Comparison of ENCODE assay signal across 22 mouse cellular contexts in the genomic region with DNA sequence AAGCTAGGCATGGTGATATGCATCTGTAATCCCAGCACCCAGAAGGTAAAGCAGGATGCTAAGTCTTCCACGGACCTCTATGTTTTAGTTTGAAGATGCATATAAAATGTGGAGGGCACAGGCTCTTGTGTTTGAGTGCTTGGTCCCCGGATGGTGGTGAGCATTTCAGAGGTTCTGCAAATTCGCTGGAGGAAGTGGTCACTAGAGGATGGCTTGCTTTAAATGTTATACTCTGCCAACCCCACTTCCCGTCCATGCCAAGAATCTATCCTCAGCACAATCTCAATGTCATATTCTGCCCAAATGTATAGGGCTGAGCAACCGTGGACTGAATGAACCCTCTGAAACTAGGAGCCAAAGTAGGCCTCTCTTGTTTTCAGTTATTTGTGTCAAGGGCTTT. TPM values are rescaled to one million over a fixed set of nuclear protein-coding genes. Genes with fewer than 3 reads are reported as not detected.
A peak's percentile ranks its signal among the peaks of the same experiment; 100 is the strongest.
DNase-seq lines count a peak whose midpoint lies in the region; ATAC-seq and TF ChIP-seq lines count a peak whose summit lies in the region.
"Had no signal": no experiment of that assay in that cellular context is flagged by ENCODE, and none has a peak within 500 bp of the region (broad histone marks: within the 10 kb centered on the region; RNA-seq: fewer than 3 reads in every experiment).

No protein-coding gene starts in this region.

- H3K4me3 ChIP-seq in forebrain, embryonic 13.5 days, result no peak overlapping the region
- H3K4me3 ChIP-seq in forebrain, embryonic 12.5 days (replicated peaks), result no peak overlapping the region
- H3K4me3 ChIP-seq in bone marrow, adult 2 months (replicated peaks; ENCODE audit: control insufficient read depth, low read depth, low read length), result no peak overlapping the region
- no peak overlapping the region for H3K4me3 ChIP-seq in forebrain, embryonic 16.5 days (replicated peaks; ENCODE audit: low read length)
- H3K4me3 ChIP-seq: embryonic facial prominence, embryonic 12.5 days; embryonic facial prominence, embryonic 15.5 days; hindbrain, embryonic 12.5 days; hindbrain, embryonic 15.5 days had no signal

- no peak for TF ChIP-seq POLR2A in bone marrow, adult 2 months (IDR thresholded peaks at IDR 0.05; ENCODE audit: borderline replicate concordance, control insufficient read depth, low read depth, low read length)

- no peaks in the 10 kb centered on the region for H3K36me3 ChIP-seq in forebrain, embryonic 13.5 days (ENCODE audit: poor library complexity, severe bottlenecking)
- no peaks in the 10 kb centered on the region for H3K36me3 ChIP-seq in forebrain, embryonic 12.5 days (replicated peaks)
- no peaks in the 10 kb centered on the region for H3K36me3 ChIP-seq in forebrain, embryonic 16.5 days (ENCODE audit: control insufficient read depth, insufficient read depth)
- H3K36me3 ChIP-seq: embryonic facial prominence, embryonic 12.5 days; embryonic facial prominence, embryonic 15.5 days; hindbrain, embryonic 12.5 days; hindbrain, embryonic 15.5 days had no signal

- H3K27me3 ChIP-seq in forebrain, embryonic 13.5 days, result no peaks in the 10 kb centered on the region
- H3K27me3 ChIP-seq in forebrain, embryonic 12.5 days, result no peaks in the 10 kb centered on the region
- no peaks in the 10 kb centered on the region for H3K27me3 ChIP-seq in forebrain, embryonic 16.5 days (replicated peaks; ENCODE audit: control insufficient read depth, insufficient read depth, low read length)
- H3K27me3 ChIP-seq: embryonic facial prominence, embryonic 12.5 days; embryonic facial prominence, embryonic 15.5 days; hindbrain, embryonic 12.5 days; hindbrain, embryonic 15.5 days had no signal

- DNase-seq in right cerebral cortex, postnatal 25 days, result no peak
- no peak for DNase-seq in thymus, postnatal 14 days
- DNase-seq in left cerebral cortex, adult 18-20 months (ENCODE audit: low spot score in 2 of 2), result no peak
- DNase-seq: adrenal gland, adult 2 months; adrenal gland, postnatal 14 days; cerebellum, adult 18-20 months; cerebellum, adult 9-10 months; cerebellum, postnatal 14 days; gastrocnemius, postnatal 10 days; gastrocnemius, postnatal 36 days; heart, adult 11 months had no signal

- no peak overlapping the region for H3K4me2 ChIP-seq in forebrain, embryonic 13.5 days
- no peak overlapping the region for H3K4me2 ChIP-seq in forebrain, embryonic 12.5 days
- H3K4me2 ChIP-seq in forebrain, embryonic 16.5 days (ENCODE audit: low read length), result no peak overlapping the region
- H3K4me2 ChIP-seq: embryonic facial prominence, embryonic 12.5 days; embryonic facial prominence, embryonic 15.5 days; heart, embryonic 11.5 days; hindbrain, embryonic 12.5 days; hindbrain, embryonic 15.5 days had no signal

- no peak overlapping the region for H3K9ac ChIP-seq in forebrain, embryonic 13.5 days
- H3K9ac ChIP-seq in forebrain, embryonic 12.5 days, result no peak overlapping the region
- H3K9ac ChIP-seq in forebrain, embryonic 16.5 days (replicated peaks; ENCODE audit: low read depth, low read length), result no peak overlapping the region
- H3K9ac ChIP-seq: embryonic facial prominence, embryonic 12.5 days; embryonic facial prominence, embryonic 15.5 days; hindbrain, embryonic 12.5 days; hindbrain, embryonic 15.5 days had no signal

- H3K9me3 ChIP-seq in forebrain, embryonic 13.5 days (replicated peaks), result no peaks in the 10 kb centered on the region; the same call in 1 of the 2 replicates
- no peaks in the 10 kb centered on the region for H3K9me3 ChIP-seq in forebrain, embryonic 12.5 days
- no peaks in the 10 kb centered on the region for H3K9me3 ChIP-seq in forebrain, embryonic 16.5 days (ENCODE audit: control insufficient read depth, low read length)
- H3K9me3 ChIP-seq: embryonic facial prominence, embryonic 12.5 days; embryonic facial prominence, embryonic 15.5 days; hindbrain, embryonic 12.5 days; hindbrain, embryonic 15.5 days had no signal

- ATAC-seq in forebrain, embryonic 13.5 days, result no peak
- no peak for ATAC-seq in forebrain, embryonic 12.5 days (ENCODE audit: low FRiP score)
- ATAC-seq in forebrain, embryonic 16.5 days, result no peak
- ATAC-seq: CD4-positive, CD25-positive, alpha-beta regulatory T cell, adult 4 months; intestine, postnatal 0 days had no signal

- H3K4me1 ChIP-seq in forebrain, embryonic 13.5 days, result peaks cover 14% of the 10 kb centered on the region
- peaks cover 8% of the 10 kb centered on the region for H3K4me1 ChIP-seq in forebrain, embryonic 12.5 days
- peaks cover 1% of the 10 kb centered on the region; the same call in 1 of the 2 replicates for H3K4me1 ChIP-seq in bone marrow, adult 2 months (ENCODE audit: control insufficient read depth, insufficient read depth, low read length)
- peaks cover 23% of the 10 kb centered on the region for H3K4me1 ChIP-seq in forebrain, embryonic 16.5 days (replicated peaks; ENCODE audit: control insufficient read depth, insufficient read depth, low read length)

- WGBS in forebrain, embryonic 13.5 days, result 88% methylated on average over 5 of the region's 5 CpGs
- WGBS in forebrain, embryonic 12.5 days, result 91% methylated on average over 5 of the region's 5 CpGs
- WGBS in bone marrow, adult 2 months, result 30% methylated on average over 5 of the region's 5 CpGs
- 83% methylated on average over 5 of the region's 5 CpGs for WGBS in forebrain, embryonic 16.5 days

- TF ChIP-seq CTCF in bone marrow, adult 2 months (IDR thresholded peaks at IDR 0.05; ENCODE audit: control insufficient read depth, insufficient read depth, low read length), result no peak

- peak overlapping the region; percentile 31; the same call in 1 of the 2 replicates for H3K27ac ChIP-seq in forebrain, embryonic 13.5 days
- H3K27ac ChIP-seq in forebrain, embryonic 12.5 days, result no peak overlapping the region
- peak overlapping the region; percentile 16; the same call in 1 of the 2 replicates for H3K27ac ChIP-seq in bone marrow, adult 2 months (ENCODE audit: control insufficient read depth, insufficient read depth, low read depth, low read length, poor library complexity)
- H3K27ac ChIP-seq in forebrain, embryonic 16.5 days (ENCODE audit: low read length), result 0 out of 2 replicates have a peak overlapping the region, but pooled peaks have one; percentile 6
- H3K27ac ChIP-seq: embryonic facial prominence, embryonic 12.5 days; embryonic facial prominence, embryonic 15.5 days; hindbrain, embryonic 12.5 days; hindbrain, embryonic 15.5 days had no signal

RNA-seq across cellular contexts. Expression of gene Adpgk, which starts 10.5 kb away (rescaled TPM):
- polyA plus RNA-seq in forebrain, embryonic 13.5 days (2015; fragmentation: Nextera tagmentation; extraction: Ambion mirVana), result 20.8 and 20.9 TPM in 2 replicates
- 28.4 and 29.0 TPM in 2 replicates for polyA plus RNA-seq in forebrain, embryonic 12.5 days (2016; fragmentation: Nextera tagmentation; extraction: Ambion mirVana)
- 81.1 and 196 TPM in 2 replicates for polyA plus RNA-seq in bone marrow, adult 2 months (2011; ENCODE audit: insufficient read depth, insufficient read length, low replicate concordance, missing spikeins)
- 20.7 and 20.9 TPM in 2 replicates for polyA plus RNA-seq in forebrain, embryonic 16.5 days (2015; fragmentation: Nextera tagmentation; extraction: Ambion mirVana)
- 10 to 100 TPM; 13.6 to 16.3 TPM for total RNA-seq in left cerebral cortex, adult 18-20 months (2021)
